Mouse (Mus musculus) heart, embryonic 16.5 days (tissue): ENCODE data around the gene Nfia. TPM values are rescaled to one million over a fixed set of nuclear protein-coding genes. Genes with fewer than 3 reads are reported as not detected.

ENCODE experiments used
- ATAC-seq: fragments of 200-750 bp; cut with Nextera tagmentation; replicated peaks from 2 replicates; pipeline ENCODE4 v1.8.0; 2017; ENCODE audit warnings: moderate number of reproducible peaks; ENCODE audit not compliant: insufficient read depth, low FRiP score; ENCODE audit errors: extremely low read depth
- H3K27ac ChIP-seq: fragments of 300-500 bp; sonication (generic); 2 replicates; pipeline ENCODE4 v1.5.1; 2014; ENCODE audit warnings: mild to moderate bottlenecking, low read length, control low read depth, moderate library complexity
- H3K27me3 ChIP-seq: fragments of 300-500 bp; sonication (generic); 2 replicates; pipeline ENCODE4 v1.6.1; 2014; ENCODE audit warnings: low read length, mixed read lengths; ENCODE audit not compliant: control insufficient read depth, insufficient read depth
- H3K36me3 ChIP-seq: fragments of 300-500 bp; sonication (generic); 2 replicates; pipeline ENCODE4 v1.6.1; 2014; ENCODE audit not compliant: control insufficient read depth, insufficient read depth
- H3K4me1 ChIP-seq: fragments of 300-500 bp; sonication (generic); 2 replicates; pipeline ENCODE4 v1.6.1; 2014; ENCODE audit warnings: low read length, mixed read lengths; ENCODE audit not compliant: control insufficient read depth, insufficient read depth
- H3K4me2 ChIP-seq: fragments of 300-500 bp; sonication (generic); 2 replicates; pipeline ENCODE4 v1.6.1; 2014; ENCODE audit warnings: low read depth, mild to moderate bottlenecking, control low read depth, low read length
- H3K4me3 ChIP-seq: fragments of 300-500 bp; sonication (generic); 2 replicates; pipeline ENCODE4 v1.5.1; 2014; ENCODE audit warnings: mild to moderate bottlenecking, control low read depth, low read length
- H3K9ac ChIP-seq: fragments of 300-500 bp; sonication (generic); 2 replicates; pipeline ENCODE4 v1.6.1; 2014; ENCODE audit warnings: low read length, control low read depth
- H3K9me3 ChIP-seq: fragments of 300-500 bp; sonication (generic); replicated peaks from 2 replicates; pipeline ENCODE4 v1.6.1; 2016; ENCODE audit warnings: low read length; ENCODE audit not compliant: control insufficient read depth
- WGBS: fragments of 180-500 bp; shearing (Covaris S2); extraction: QIAGEN DNeasy Blood & Tissue Kit; methylation state at CpG from one replicate; pipeline ENCODE4 v1.1.7; 2014; 5-methylcytosine and 5-hydroxymethylcytosine counted together
- polyA plus RNA-seq: library from polyadenylated mRNA; unstranded; fragments of >200 nt; fragmentation: Nextera tagmentation; extraction: Ambion mirVana; gene quantifications from 2 replicates; pipeline ENCODE4 v1.2.1, GENCODE M21; 2015

Gene Nfia
- polyA plus RNA-seq, 1 experiment from 2014 or later, result 37.3 TPM

- Histone ChIP-seq H3K4me2 (no peak overlapping the region), H3K9ac (no peak overlapping the region), H3K9me3 (no peaks in the 10 kb centered on the region), H3K36me3 (no peaks in the 10 kb centered on the region; the same call in 1 of the 2 replicates), H3K4me1 (no peaks in the 10 kb centered on the region), H3K27me3 (no peaks in the 10 kb centered on the region), H3K4me3 (no peak overlapping the region), H3K27ac (no peak overlapping the region)
- no peak for ATAC-seq
- 85% methylated on average over 7 of the region's 7 CpGs for WGBS
These were observed 267.6 kb downstream of the Nfia start for GRCm38 (mm10) chr4:98040179-98040578.

- Histone ChIP-seq H3K27ac (no peak overlapping the region), H3K4me2 (no peak overlapping the region), H3K4me3 (no peak overlapping the region), H3K27me3 (no peaks in the 10 kb centered on the region), H3K9me3 (no peaks in the 10 kb centered on the region), H3K9ac (no peak overlapping the region), H3K36me3 (no peaks in the 10 kb centered on the region; the same call in 1 of the 2 replicates), H3K4me1 (no peaks in the 10 kb centered on the region)
- no peak for ATAC-seq
- WGBS, result 86% methylated on average over 8 of the region's 8 CpGs
These were observed 272.1 kb downstream of the Nfia start for GRCm38 (mm10) chr4:98044611-98045010.

GRCm38 (mm10) chr4:98047369-98047768 lies 274.8 kb downstream of the Nfia start:
- no peak for ATAC-seq
- H3K4me3 ChIP-seq, result no peak overlapping the region
- H3K27ac ChIP-seq, result no peak overlapping the region

GRCm38 (mm10) chr4:98049584-98049983 lies 277.1 kb downstream of the Nfia start:
- ATAC-seq, result no peak

More at GRCm38 (mm10) chr4:98047369-98047768, 274.8 kb downstream of the Nfia start:
- Histone ChIP-seq H3K36me3 (no peaks in the 10 kb centered on the region; the same call in 1 of the 2 replicates), H3K4me2 (no peak overlapping the region), H3K9ac (no peak overlapping the region), H3K27me3 (no peaks in the 10 kb centered on the region), H3K9me3 (no peaks in the 10 kb centered on the region), H3K4me1 (no peaks in the 10 kb centered on the region)

GRCm38 (mm10) chr4:98050003-98050620 lies 277.6 kb downstream of the Nfia start:
- Histone ChIP-seq H3K27me3 (no peaks in the 10 kb centered on the region), H3K9ac (no peak overlapping the region), H3K4me2 (no peak overlapping the region), H3K27ac (no peak overlapping the region), H3K36me3 (peaks cover 3% of the 10 kb centered on the region; the same call in 1 of the 2 replicates), H3K4me3 (no peak overlapping the region), H3K9me3 (no peaks in the 10 kb centered on the region), H3K4me1 (no peaks in the 10 kb centered on the region)
- WGBS, result 79% methylated on average over 8 of the region's 8 CpGs
- no peak for ATAC-seq

More at GRCm38 (mm10) chr4:98049584-98049983, 277.1 kb downstream of the Nfia start:
- WGBS, result 58% methylated on average over 7 of the region's 7 CpGs
- no peaks in the 10 kb centered on the region for H3K27me3 ChIP-seq
- H3K4me3 ChIP-seq, result no peak overlapping the region
- no peak overlapping the region for H3K27ac ChIP-seq
- H3K36me3 ChIP-seq, result peaks cover 3% of the 10 kb centered on the region; the same call in 1 of the 2 replicates
- no peak overlapping the region for H3K4me2 ChIP-seq
- no peak overlapping the region for H3K9ac ChIP-seq
- H3K4me1 ChIP-seq, result no peaks in the 10 kb centered on the region
- H3K9me3 ChIP-seq, result no peaks in the 10 kb centered on the region

GRCm38 (mm10) chr4:98050781-98051180 lies 278.2 kb downstream of the Nfia start:
- no peak for ATAC-seq
- no peak overlapping the region for H3K27ac ChIP-seq
- H3K9ac ChIP-seq, result no peak overlapping the region
- H3K4me2 ChIP-seq, result no peak overlapping the region
- no peak overlapping the region for H3K4me3 ChIP-seq
- WGBS, result 79% methylated on average over 10 of the region's 10 CpGs
- H3K9me3 ChIP-seq, result no peaks in the 10 kb centered on the region
- H3K27me3 ChIP-seq, result no peaks in the 10 kb centered on the region
- H3K36me3 ChIP-seq, result peaks cover 3% of the 10 kb centered on the region; the same call in 1 of the 2 replicates
- H3K4me1 ChIP-seq, result no peaks in the 10 kb centered on the region

- H3K4me2 ChIP-seq, result no peak overlapping the region
- no peak for ATAC-seq
- H3K9me3 ChIP-seq, result no peaks in the 10 kb centered on the region
- peaks cover 3% of the 10 kb centered on the region; the same call in 1 of the 2 replicates for H3K36me3 ChIP-seq
- H3K9ac ChIP-seq, result no peak overlapping the region
- no peak overlapping the region for H3K4me3 ChIP-seq
- WGBS, result 69% methylated on average over 3 of the region's 3 CpGs
- no peak overlapping the region for H3K27ac ChIP-seq
- no peaks in the 10 kb centered on the region for H3K27me3 ChIP-seq
- no peaks in the 10 kb centered on the region for H3K4me1 ChIP-seq
These were observed 278.8 kb downstream of the Nfia start for GRCm38 (mm10) chr4:98051326-98051725.

GRCm38 (mm10) chr4:98055036-98055435 lies 282.5 kb downstream of the Nfia start:
- Histone ChIP-seq H3K27ac (no peak overlapping the region), H3K9ac (no peak overlapping the region), H3K27me3 (no peaks in the 10 kb centered on the region), H3K4me1 (no peaks in the 10 kb centered on the region), H3K4me2 (no peak overlapping the region), H3K36me3 (peaks cover 3% of the 10 kb centered on the region; the same call in 1 of the 2 replicates), H3K9me3 (no peaks in the 10 kb centered on the region), H3K4me3 (no peak overlapping the region)
- WGBS, result 81% methylated on average over 4 of the region's 4 CpGs
- ATAC-seq, result no peak

- WGBS, result 88% methylated on average over 7 of the region's 7 CpGs
- Histone ChIP-seq H3K27me3 (no peaks in the 10 kb centered on the region), H3K36me3 (peaks cover 3% of the 10 kb centered on the region; the same call in 1 of the 2 replicates), H3K4me1 (peaks cover 3% of the 10 kb centered on the region; the same call in 1 of the 2 replicates), H3K4me3 (no peak overlapping the region), H3K27ac (no peak overlapping the region), H3K9ac (no peak overlapping the region), H3K9me3 (no peaks in the 10 kb centered on the region), H3K4me2 (no peak overlapping the region)
- no peak for ATAC-seq
These were observed 284.0 kb downstream of the Nfia start for GRCm38 (mm10) chr4:98056396-98057020.
